ENCODE assay signal across 9 mouse cellular contexts in genomic region chr16:38812521-38812920, GRCm38 (mm10). TPM values are rescaled to one million over a fixed set of nuclear protein-coding genes. Genes with fewer than 3 reads are reported as not detected.
A peak's percentile ranks its signal among the peaks of the same experiment; 100 is the strongest.
DNase-seq lines count a peak whose midpoint lies in the region; ATAC-seq and TF ChIP-seq lines count a peak whose summit lies in the region.
"Had no signal": no experiment of that assay in that cellular context is flagged by ENCODE, and none has a peak within 500 bp of the region (broad histone marks: within the 10 kb centered on the region; RNA-seq: fewer than 3 reads in every experiment).

No protein-coding gene starts in this region.

- WGBS in midbrain, embryonic 11.5 days, result 35% methylated on average over 8 of the region's 8 CpGs
- 35% methylated on average over 8 of the region's 8 CpGs for WGBS in midbrain, embryonic 15.5 days
- WGBS in olfactory bulb, adult 2 months, result 36% methylated on average over 8 of the region's 8 CpGs
- WGBS in thymus, adult 2 months, result 33% methylated on average over 8 of the region's 8 CpGs

- DNase-seq in midbrain, embryonic 11.5 days (ENCODE audit: low spot score, missing footprints), result peak; percentile 96
- peak; percentile 64 to 74 for DNase-seq in adrenal gland, postnatal 36 days
- peak; percentile 76 for DNase-seq in induced T-regulatory cell, adult 2 months (ENCODE audit: low read depth)
- peak; percentile 60 to 72 for DNase-seq in left cerebral cortex, postnatal 25 days (ENCODE audit: low spot score in 2 of 2)
- peak; percentile 55 for DNase-seq in thymus, adult 2 months

- no peaks in the 10 kb centered on the region for H3K36me3 ChIP-seq in midbrain, embryonic 11.5 days (ENCODE audit: control insufficient read depth, insufficient read depth, low read length)
- no peaks in the 10 kb centered on the region for H3K36me3 ChIP-seq in midbrain, embryonic 15.5 days (replicated peaks)
- no peaks in the 10 kb centered on the region for H3K36me3 ChIP-seq in thymus, adult 2 months (ENCODE audit: control insufficient read depth, insufficient read depth, low read length)
- H3K36me3 ChIP-seq: stomach, embryonic 15.5 days had no signal

- no peak overlapping the region for H3K27ac ChIP-seq in midbrain, embryonic 11.5 days (ENCODE audit: low read depth, low read length)
- no peak overlapping the region for H3K27ac ChIP-seq in midbrain, embryonic 15.5 days
- H3K27ac ChIP-seq in embryonic fibroblast, embryonic 13.5 days (ENCODE audit: insufficient read depth, low read length), result no peak overlapping the region
- no peak overlapping the region for H3K27ac ChIP-seq in olfactory bulb, adult 2 months (ENCODE audit: insufficient read depth, low read depth, low read length)
- H3K27ac ChIP-seq in thymus, adult 2 months (ENCODE audit: control insufficient read depth, insufficient read depth, low read length), result no peak overlapping the region
- H3K27ac ChIP-seq: stomach, embryonic 15.5 days had no signal

- intact Hi-C loops in left cerebral cortex, postnatal 25 days (cut with DNase I), result loop anchor here (5.0 to 10.0 kb wide), 3 partner anchors 78 to 275 kb away; no protein-coding TSS in a partner anchor

- TF ChIP-seq POLR2A in embryonic fibroblast, embryonic 13.5 days (IDR thresholded peaks at IDR 0.05; ENCODE audit: low read depth, low read length), result no peak
- no peak for TF ChIP-seq POLR2A in olfactory bulb, adult 2 months (IDR thresholded peaks at IDR 0.05; ENCODE audit: insufficient read depth, low read depth, low read length)
- no peak for TF ChIP-seq POLR2A in thymus, adult 2 months (IDR thresholded peaks at IDR 0.05; ENCODE audit: control insufficient read depth, extremely low read depth, insufficient read depth, low read length, poor library complexity)

- H3K9me3 ChIP-seq in midbrain, embryonic 11.5 days (ENCODE audit: control insufficient read depth, low read length), result no peaks in the 10 kb centered on the region
- H3K9me3 ChIP-seq in midbrain, embryonic 15.5 days, result no peaks in the 10 kb centered on the region
- H3K9me3 ChIP-seq: stomach, embryonic 15.5 days had no signal

- H3K27me3 ChIP-seq in midbrain, embryonic 11.5 days (ENCODE audit: control insufficient read depth, insufficient read depth, low read length), result no peaks in the 10 kb centered on the region
- H3K27me3 ChIP-seq in midbrain, embryonic 15.5 days (replicated peaks), result no peaks in the 10 kb centered on the region
- no peaks in the 10 kb centered on the region for H3K27me3 ChIP-seq in thymus, adult 2 months (ENCODE audit: control insufficient read depth, insufficient read depth, low read length)
- H3K27me3 ChIP-seq: stomach, embryonic 15.5 days had no signal

- H3K4me2 ChIP-seq in midbrain, embryonic 11.5 days, result no peak overlapping the region
- H3K4me2 ChIP-seq in midbrain, embryonic 15.5 days, result no peak overlapping the region
- H3K4me2 ChIP-seq: stomach, embryonic 15.5 days had no signal

- ATAC-seq in midbrain, embryonic 11.5 days (ENCODE audit: low FRiP score), result no peak
- ATAC-seq in midbrain, embryonic 15.5 days (replicated peaks), result no peak

- TF ChIP-seq CTCF in embryonic fibroblast, embryonic 13.5 days (IDR thresholded peaks at IDR 0.05; ENCODE audit: borderline replicate concordance, insufficient read depth, low read length), result peak; percentile 57
- peak; percentile 63; the same call in 1 of the 2 replicates for TF ChIP-seq CTCF in olfactory bulb, adult 2 months (IDR thresholded peaks at IDR 0.05; ENCODE audit: insufficient read depth, low read depth, low read length)
- peak; percentile 64; the same call in 1 of the 2 replicates for TF ChIP-seq CTCF in thymus, adult 2 months (IDR thresholded peaks at IDR 0.05; ENCODE audit: borderline replicate concordance, control insufficient read depth, extremely low read depth, insufficient read depth, low read length, poor library complexity)

- H3K4me3 ChIP-seq in midbrain, embryonic 11.5 days (ENCODE audit: low read depth, low read length), result no peak overlapping the region
- H3K4me3 ChIP-seq in midbrain, embryonic 15.5 days, result no peak overlapping the region
- no peak overlapping the region for H3K4me3 ChIP-seq in embryonic fibroblast, embryonic 13.5 days (ENCODE audit: insufficient read depth, low read length)
- H3K4me3 ChIP-seq in olfactory bulb, adult 2 months (ENCODE audit: insufficient read depth, low read depth, low read length), result no peak overlapping the region
- H3K4me3 ChIP-seq in thymus, adult 2 months (ENCODE audit: control insufficient read depth, insufficient read depth, low read length), result no peak overlapping the region
- H3K4me3 ChIP-seq: stomach, embryonic 15.5 days had no signal

- H3K4me1 ChIP-seq in midbrain, embryonic 11.5 days (ENCODE audit: control insufficient read depth, insufficient read depth, low read length), result 0 out of 2 replicates have a peak, but pooled peaks cover 3% of the 10 kb centered on the region
- peaks cover 9% of the 10 kb centered on the region for H3K4me1 ChIP-seq in midbrain, embryonic 15.5 days
- no peaks in the 10 kb centered on the region; the same call in 1 of the 2 replicates for H3K4me1 ChIP-seq in embryonic fibroblast, embryonic 13.5 days (ENCODE audit: control insufficient read depth, insufficient read depth, low read length)
- peaks cover 4% of the 10 kb centered on the region for H3K4me1 ChIP-seq in olfactory bulb, adult 2 months (ENCODE audit: control insufficient read depth, insufficient read depth, low read length)
- no peaks in the 10 kb centered on the region for H3K4me1 ChIP-seq in thymus, adult 2 months (replicated peaks; ENCODE audit: control insufficient read depth, insufficient read depth, low read length)

- H3K9ac ChIP-seq in midbrain, embryonic 11.5 days (ENCODE audit: low read length), result no peak overlapping the region
- no peak overlapping the region for H3K9ac ChIP-seq in midbrain, embryonic 15.5 days
- H3K9ac ChIP-seq: stomach, embryonic 15.5 days had no signal

RNA-seq across cellular contexts. Expression of gene Upk1b, which starts 12.4 kb away (rescaled TPM):
- 1.6 and 2.2 TPM in 2 replicates for polyA plus RNA-seq in midbrain, embryonic 11.5 days (2014; fragmentation: Nextera tagmentation; extraction: Ambion mirVana)
- polyA plus RNA-seq in midbrain, embryonic 15.5 days (2015; fragmentation: Nextera tagmentation; extraction: Ambion mirVana), result 0.57 TPM in 1 of 2 replicates, not detected in the other
- total RNA-seq in adrenal gland, postnatal 36 days (2021), result 1 to 10 TPM in 1 of 2 experiments, under 1 TPM in 1; 0.99 to 2.1 TPM
- polyA plus RNA-seq in embryonic fibroblast, embryonic 13.5 days (2011; ENCODE audit: insufficient read length, low read depth, missing spikeins), result 1.5 TPM in 2 replicates
- total RNA-seq in left cerebral cortex, postnatal 25 days (2021), result 1 to 10 TPM; 1.8 to 1.9 TPM
- polyA plus RNA-seq in olfactory bulb, adult 2 months (2012; ENCODE audit: insufficient read depth, insufficient read length, low replicate concordance, missing spikeins), result not detected in 2 replicates
- 1.4 and 2.9 TPM in 2 replicates for polyA plus RNA-seq in thymus, adult 2 months (2012; rRNA removed)

RNA-seq across cellular contexts. Expression of gene 4930435E12Rik, which starts 16.0 kb away (rescaled TPM):
- polyA plus RNA-seq in midbrain, embryonic 11.5 days (2014; fragmentation: Nextera tagmentation; extraction: Ambion mirVana), result not detected in 2 replicates
- not detected in 2 replicates for polyA plus RNA-seq in midbrain, embryonic 15.5 days (2015; fragmentation: Nextera tagmentation; extraction: Ambion mirVana)
- total RNA-seq in adrenal gland, postnatal 36 days (2021), result not detected
- not detected in 2 replicates for polyA plus RNA-seq in embryonic fibroblast, embryonic 13.5 days (2011; ENCODE audit: insufficient read length, low read depth, missing spikeins)
- total RNA-seq in left cerebral cortex, postnatal 25 days (2021), result not detected
- not detected in 2 replicates for polyA plus RNA-seq in olfactory bulb, adult 2 months (2012; ENCODE audit: insufficient read depth, insufficient read length, low replicate concordance, missing spikeins)
- polyA plus RNA-seq in thymus, adult 2 months (2012; rRNA removed), result not detected in 2 replicates
- polyA plus RNA-seq: stomach, embryonic 15.5 days had no signal
